Mouse (Mus musculus): ENCODE measurements around the gene Neurod6. TPM values are rescaled to one million over a fixed set of nuclear protein-coding genes. Genes with fewer than 3 reads are reported as not detected.
"Not testable (repeated sequence)": the region's sequence is repeated elsewhere in the genome, so short reads cannot be mapped to it uniquely, and the experiment has no call there.

The Neurod6 gene
- not detected for total RNA-seq (2021)
- long read RNA-seq, experiment 1 = 0 reads
- long read RNA-seq, experiment 2 = 0 reads

DNA sequence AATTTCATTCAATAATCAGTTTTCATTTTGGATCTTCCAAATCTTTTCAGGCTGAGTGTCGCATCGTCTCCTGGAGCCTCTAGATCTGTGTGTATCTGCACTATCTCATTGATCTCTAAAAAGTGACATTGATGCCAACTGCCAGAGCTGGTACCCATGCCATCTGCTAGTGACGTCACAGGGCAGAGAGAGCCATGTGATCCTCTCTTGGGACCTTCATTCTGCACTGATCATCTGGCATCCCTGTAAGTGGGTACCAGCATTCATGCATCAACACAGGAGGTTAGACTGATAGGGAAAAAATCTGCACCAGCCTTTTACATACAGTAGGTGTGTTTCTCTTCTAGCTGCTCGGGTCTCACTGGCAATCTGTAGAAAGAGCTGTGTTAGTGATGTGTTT lies at the start of gene Neurod6:
Gene Neurod6 (minus strand): TSS at position 290 of the 400 bp plus-strand sequence.
- DNase-seq (ENCODE audit: low spot score in 2 of 2) = no peak

DNA sequence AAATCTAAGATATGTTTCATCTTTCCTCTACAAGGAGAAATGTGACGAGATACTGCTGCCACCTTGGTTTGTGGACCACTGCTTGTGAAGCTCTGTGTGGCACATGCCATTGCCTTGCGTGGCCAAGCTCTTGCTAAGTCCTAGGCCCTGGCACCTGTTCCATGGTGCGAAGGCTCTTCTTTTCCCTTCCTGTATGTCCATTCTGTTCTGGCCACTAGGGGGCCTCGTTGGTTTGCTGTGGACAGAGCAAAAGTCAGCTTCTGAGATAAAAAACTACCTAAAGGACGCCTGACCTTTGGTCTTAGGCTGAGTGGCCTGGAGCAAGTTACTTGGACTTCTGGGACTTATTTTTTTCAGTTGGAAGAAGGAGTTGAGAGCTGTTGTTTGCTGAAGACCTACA lies 36.1 kb upstream of the Neurod6 start:
- DNase-seq (ENCODE audit: low spot score in 2 of 2) = peak; percentile 64 to 71

- DNase-seq (ENCODE audit: low spot score in 2 of 2) = no peak
Measured at GRCm38 (mm10) chr6:55715446-55715845, 34.4 kb upstream of the Neurod6 start.

GRCm38 (mm10) chr6:55710913-55711312 lies 29.9 kb upstream of the Neurod6 start:
- DNase-seq (ENCODE audit: low spot score in 2 of 2) = not testable (repeated sequence)

- DNase-seq (ENCODE audit: low spot score in 2 of 2) = no peak
Measured at GRCm38 (mm10) chr6:55704759-55705104, 23.7 kb upstream of the Neurod6 start.

GRCm38 (mm10) chr6:55704061-55704758 lies 23.1 kb upstream of the Neurod6 start:
- no peak for DNase-seq (ENCODE audit: low spot score in 2 of 2)

- no peak for DNase-seq (ENCODE audit: low spot score in 2 of 2)
Measured at GRCm38 (mm10) chr6:55700392-55701386, 19.6 kb upstream of the Neurod6 start.

- DNase-seq (ENCODE audit: low spot score in 2 of 2) = no peak
Measured at GRCm38 (mm10) chr6:55690015-55690531, 9.0 kb upstream of the Neurod6 start.

DNA sequence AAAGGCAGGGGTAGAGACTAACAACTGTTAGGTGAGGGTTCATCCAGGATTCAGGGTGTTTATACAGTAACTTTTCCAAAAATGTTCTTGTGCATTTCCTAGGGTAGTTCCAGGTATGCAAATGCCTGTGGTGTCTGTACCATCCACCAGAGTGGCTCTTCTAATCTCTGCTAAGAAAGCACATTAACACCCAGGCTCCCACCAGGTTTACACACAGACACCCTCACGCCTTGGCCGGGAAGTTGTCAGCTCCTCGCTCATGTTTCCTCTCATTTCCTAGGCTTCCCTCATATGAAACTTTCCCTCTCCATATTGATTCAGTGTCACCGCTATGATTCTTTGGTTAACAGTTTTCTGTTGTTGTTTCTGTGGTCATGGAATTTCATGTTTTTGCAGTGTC lies 2.4 kb upstream of the Neurod6 start:
- DNase-seq (ENCODE audit: low spot score in 2 of 2) = no peak

DNA sequence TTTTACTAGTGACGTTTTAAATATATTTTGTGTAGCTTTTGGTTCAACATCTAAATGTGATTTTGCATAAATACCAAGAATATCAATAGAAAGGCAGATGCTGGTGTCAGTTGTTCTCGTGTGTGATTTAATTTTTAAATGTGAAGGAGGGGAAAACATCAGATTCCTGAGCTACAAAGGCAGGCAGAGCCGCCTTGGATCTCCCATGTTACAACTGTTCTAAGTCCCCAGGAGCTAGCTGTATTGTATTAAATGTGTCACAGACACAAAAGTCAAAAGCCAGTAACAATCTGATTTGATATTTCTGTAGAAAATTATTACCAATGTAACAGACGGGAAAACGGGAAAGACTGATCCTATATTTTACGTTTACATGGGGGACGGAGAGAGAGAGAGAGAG lies 1.8 kb upstream of the Neurod6 start:
- DNase-seq (ENCODE audit: low spot score in 2 of 2) = no peak

GRCm38 (mm10) chr6:55678571-55679185 lies 2.4 kb downstream of the Neurod6 start:
- DNase-seq (ENCODE audit: low spot score in 2 of 2) = no peak

- DNase-seq (ENCODE audit: low spot score in 2 of 2) = no peak
Measured at GRCm38 (mm10) chr6:55677326-55677725, 3.7 kb downstream of the Neurod6 start.

GRCm38 (mm10) chr6:55676663-55677311 lies 4.3 kb downstream of the Neurod6 start:
- no peak for DNase-seq (ENCODE audit: low spot score in 2 of 2)

DNA sequence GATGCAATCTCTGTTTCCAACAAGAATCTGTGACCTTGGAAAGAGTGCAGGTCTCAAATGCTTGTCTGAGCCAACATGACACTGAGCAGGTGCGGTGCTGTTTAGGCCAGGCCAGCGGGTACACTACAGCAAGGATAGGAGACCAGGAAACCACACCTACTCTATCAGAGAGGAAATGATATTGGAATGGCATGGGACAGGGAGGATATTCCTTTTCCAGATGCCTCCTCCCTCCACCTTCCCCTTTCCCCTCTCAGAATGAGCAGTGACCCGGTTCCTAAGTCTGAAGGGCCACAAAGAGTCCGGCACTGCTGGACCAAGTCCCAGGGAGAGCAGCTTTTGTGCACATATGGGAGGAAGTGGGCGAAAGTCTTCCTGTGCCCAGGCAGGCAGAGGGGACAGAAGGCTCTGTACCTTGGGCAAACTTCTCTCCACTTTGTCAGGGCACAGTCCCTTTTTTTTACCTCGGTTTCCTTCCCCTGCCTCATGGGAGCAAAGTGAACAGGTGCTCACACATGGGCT lies 4.9 kb downstream of the Neurod6 start:
- DNase-seq (ENCODE audit: low spot score in 2 of 2) = no peak

- no peak for DNase-seq (ENCODE audit: low spot score in 2 of 2)
Measured at GRCm38 (mm10) chr6:55667801-55668200, 13.3 kb downstream of the Neurod6 start.

DNA sequence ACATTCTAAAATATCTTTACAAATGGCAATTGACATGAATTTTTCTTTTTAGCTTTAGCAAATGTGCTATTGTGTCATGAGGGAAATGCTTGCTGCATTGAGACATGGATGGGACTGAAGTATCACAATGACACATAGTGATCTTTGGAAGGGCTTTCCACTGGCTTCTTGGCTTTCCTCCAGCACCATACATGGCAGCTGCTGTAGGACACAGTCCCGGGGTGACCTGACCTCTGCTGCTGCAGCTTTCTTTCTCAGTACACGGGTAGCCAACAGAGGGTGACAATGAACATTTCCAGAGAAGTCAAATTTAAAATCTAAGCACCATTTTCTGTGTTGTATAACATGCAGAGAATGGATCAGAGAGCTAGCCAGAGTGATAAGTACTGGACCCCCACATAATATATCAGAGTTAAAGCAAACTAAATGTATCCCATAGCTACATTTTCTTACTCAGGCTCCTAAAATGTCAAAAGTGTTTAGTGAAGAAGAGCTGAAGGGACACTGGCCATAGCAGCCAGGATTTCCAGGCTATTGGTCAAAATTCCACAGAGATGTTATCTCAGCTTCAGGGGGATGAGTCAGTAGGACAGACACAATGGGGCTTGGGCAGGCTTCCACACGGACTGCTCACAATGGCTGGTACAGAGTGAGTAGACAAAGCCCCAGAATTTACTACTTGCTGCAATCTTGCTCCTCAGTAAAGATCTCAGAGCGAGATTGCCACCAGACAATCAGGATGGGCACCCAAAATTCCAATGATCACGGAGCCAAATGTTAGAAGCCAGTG lies 19.7 kb downstream of the Neurod6 start:
- DNase-seq (ENCODE audit: low spot score in 2 of 2) = no peak

GRCm38 (mm10) chr6:55649996-55650395 lies 31.1 kb downstream of the Neurod6 start:
- DNase-seq (ENCODE audit: low spot score in 2 of 2) = no peak

DNA sequence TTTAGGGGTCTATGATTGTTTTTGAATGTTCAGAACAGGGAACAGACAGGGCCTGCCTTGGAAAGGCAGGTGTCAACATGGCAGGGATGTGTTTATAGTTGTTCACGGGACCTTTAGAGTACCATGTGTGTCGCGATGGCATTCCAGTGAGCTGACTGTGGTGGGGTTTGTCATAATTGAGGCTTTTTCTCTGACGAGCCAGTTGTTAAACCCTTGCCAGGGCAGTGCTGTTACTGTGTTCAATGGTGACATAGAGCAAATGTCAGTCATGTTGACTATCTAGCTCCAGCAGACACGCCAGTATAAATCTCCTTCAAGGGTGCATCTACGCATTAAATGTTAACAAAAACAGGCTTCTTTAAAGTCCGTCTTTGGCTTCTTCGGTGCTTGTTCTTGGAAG lies 31.5 kb downstream of the Neurod6 start:
- no peak for DNase-seq (ENCODE audit: low spot score in 2 of 2)

DNA sequence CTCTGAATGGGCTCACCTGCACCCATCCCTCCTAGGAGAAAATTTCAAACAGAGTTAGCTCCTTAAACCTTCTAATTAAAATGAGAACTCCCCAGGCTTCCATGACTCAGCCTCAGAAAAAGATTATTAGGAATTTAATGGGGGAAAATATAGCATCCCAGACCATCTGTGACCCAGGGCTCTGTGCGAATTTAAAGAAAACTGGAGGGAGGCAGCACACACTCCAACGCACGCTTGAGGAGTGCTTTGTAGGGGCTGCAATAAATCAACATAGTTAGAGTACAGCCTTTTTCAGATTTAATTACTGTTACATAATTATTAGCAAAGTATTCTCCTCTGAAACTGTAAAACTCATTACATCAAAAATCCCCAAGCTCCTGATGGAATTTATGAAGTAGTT lies 32.2 kb downstream of the Neurod6 start:
- no peak for DNase-seq (ENCODE audit: low spot score in 2 of 2)

GRCm38 (mm10) chr6:55647771-55648280 lies 33.2 kb downstream of the Neurod6 start:
- DNase-seq (ENCODE audit: low spot score in 2 of 2) = no peak
